Mouse (Mus musculus) bone marrow macrophage, adult 2 months (primary cell): ENCODE results near the gene Elavl2.

Experiments
- CTCF ChIP-seq: IDR thresholded peaks from 2 replicates; pipeline ENCODE4 v1.5.1; 2012; ENCODE audit warnings: low read depth, mild to moderate bottlenecking, low read length, moderate library complexity
- POLR2A ChIP-seq: IDR thresholded peaks from 2 replicates; pipeline ENCODE4 v1.6.1; 2012; ENCODE audit warnings: mild to moderate bottlenecking, low read depth, low read length, borderline replicate concordance

DNA sequence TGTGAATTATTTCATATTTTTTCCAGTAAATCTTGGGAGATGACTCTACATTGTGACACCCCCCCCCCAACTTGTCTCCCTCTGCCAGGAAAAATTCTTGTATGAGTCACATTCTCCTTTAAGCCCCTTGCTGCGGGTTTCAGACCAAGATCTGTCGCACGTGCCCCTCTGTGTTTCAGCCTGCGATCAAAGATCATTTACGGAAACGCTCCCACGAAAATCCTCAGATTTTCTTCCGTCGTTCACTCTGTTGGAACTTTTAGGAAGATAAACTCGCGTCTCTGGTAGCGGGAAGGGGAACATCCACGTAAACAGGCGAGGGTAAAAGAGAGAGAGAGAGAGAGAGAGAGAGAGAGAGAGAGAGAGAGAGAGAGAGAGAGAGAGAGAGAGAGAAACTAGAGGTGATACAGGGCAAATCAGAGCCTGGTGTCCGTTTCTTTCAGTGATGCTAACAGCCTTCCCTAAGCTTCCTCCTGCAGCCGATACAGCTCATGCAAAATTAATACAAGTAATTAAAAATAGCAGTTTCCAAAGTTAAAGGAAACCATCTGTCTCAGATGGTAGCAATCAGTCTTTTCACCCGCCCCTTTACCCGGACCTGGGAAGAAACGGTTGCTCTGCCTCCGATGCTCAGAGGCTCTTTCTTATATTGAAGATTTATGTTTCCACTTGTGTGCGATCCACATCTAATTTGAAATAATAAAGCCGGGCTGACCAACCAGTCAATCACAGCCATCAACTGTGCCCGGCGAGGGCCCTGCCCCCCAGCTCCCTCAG, 20.1 kb downstream of the Elavl2 start:
- TF ChIP-seq CTCF: no peak
- no peak for TF ChIP-seq POLR2A
